Mouse (Mus musculus) hindbrain, postnatal 0 days (tissue): ENCODE measurements around the gene Ptpru. TPM values are rescaled to one million over a fixed set of nuclear protein-coding genes. Genes with fewer than 3 reads are reported as not detected.

Experiments
- ATAC-seq: fragments of 200-750 bp; cut with Nextera tagmentation; 2 replicates; pipeline ENCODE4 v1.8.0; 2017; ENCODE audit warnings: mild to moderate bottlenecking, moderate TSS enrichment, moderate library complexity
- DNase-seq: peaks from one replicate; pipeline ENCODE4 v3.0.0-alpha.2; 2015; ENCODE audit warnings: low spot score
- H3K27ac ChIP-seq: fragments of 300-500 bp; sonication (generic); 2 replicates; pipeline ENCODE4 v1.5.1; 2014; ENCODE audit warnings: mild to moderate bottlenecking
- H3K27me3 ChIP-seq: fragments of 300-500 bp; sonication (generic); 2 replicates; pipeline ENCODE4 v1.6.1; 2014; ENCODE audit warnings: low read length, mixed read lengths; ENCODE audit not compliant: insufficient read depth
- H3K36me3 ChIP-seq: fragments of 300-500 bp; sonication (generic); 2 replicates; pipeline ENCODE4 v1.6.1; 2014; ENCODE audit warnings: low read length, mixed read lengths; ENCODE audit not compliant: insufficient read depth
- H3K4me1 ChIP-seq: fragments of 300-500 bp; sonication (generic); 2 replicates; pipeline ENCODE4 v1.6.1; 2014; ENCODE audit warnings: antibody characterized with exemption, low read length, mixed read lengths; ENCODE audit not compliant: insufficient read depth
- H3K4me2 ChIP-seq: fragments of 300-500 bp; sonication (generic); 2 replicates; pipeline ENCODE4 v1.6.1; 2014; ENCODE audit warnings: low read depth, mild to moderate bottlenecking, low read length, moderate library complexity, mixed read lengths
- H3K4me3 ChIP-seq: fragments of 300-500 bp; sonication (generic); 2 replicates; pipeline ENCODE4 v1.5.1; 2014; ENCODE audit warnings: low read length
- H3K9ac ChIP-seq: fragments of 300-500 bp; sonication (generic); replicated peaks from 2 replicates; pipeline ENCODE4 v1.6.1; 2014; ENCODE audit warnings: mild to moderate bottlenecking, low read length, moderate library complexity, mixed read lengths
- H3K9me3 ChIP-seq: fragments of 300-500 bp; sonication (generic); 2 replicates; pipeline ENCODE4 v1.6.1; 2016; ENCODE audit warnings: low read length, mixed read lengths
- CTCF ChIP-seq: IDR thresholded peaks from 2 replicates; pipeline ENCODE4 v1.5.1; 2016; ENCODE audit warnings: antibody characterized with exemption, control low read depth, low read depth
- WGBS: fragments of 180-500 bp; shearing (Covaris S2); extraction: QIAGEN DNeasy Blood & Tissue Kit; methylation state at CpG from one replicate; pipeline ENCODE4 v1.1.7; 2014; 5-methylcytosine and 5-hydroxymethylcytosine counted together
- polyA plus RNA-seq: library from polyadenylated mRNA; unstranded; fragments of >200 nt; fragmentation: Nextera tagmentation; extraction: Ambion mirVana; gene quantifications from 2 replicates; pipeline ENCODE4 v1.2.1, GENCODE M21; 2015
- total RNA-seq: library from RNA; depleted of rRNA; stranded (reverse); fragments of >200 nt; gene quantifications from 2 replicates; pipeline ENCODE4 v1.2.3, GENCODE M21; 2014

The Ptpru gene
- total and polyA plus RNA-seq, 2 experiments from 2014 or later: 20.0 to 35.9 TPM

GRCm38 (mm10) chr4:131744685-131745043, 93.4 kb downstream of the Ptpru start:
- Histone ChIP-seq H3K4me1 (no peaks in the 10 kb centered on the region), H3K27ac (no peak overlapping the region), H3K9me3 (no peaks in the 10 kb centered on the region), H3K9ac (no peak overlapping the region), H3K4me3 (no peak overlapping the region), H3K4me2 (no peak overlapping the region), H3K27me3 (no peaks in the 10 kb centered on the region), H3K36me3 (no peaks in the 10 kb centered on the region)
- DNase-seq (no peak), ATAC-seq (no peak)
- no peak for TF ChIP-seq CTCF
- 92% methylated on average over 5 of the region's 5 CpGs for WGBS

GRCm38 (mm10) chr4:131743831-131744684, 94.0 kb downstream of the Ptpru start:
- no peaks in the 10 kb centered on the region for H3K9me3 ChIP-seq
- no peak overlapping the region for H3K27ac ChIP-seq
- H3K4me3 ChIP-seq: no peak overlapping the region
- no peaks in the 10 kb centered on the region for H3K4me1 ChIP-seq
- DNase-seq (no peak), ATAC-seq (no peak)
- H3K9ac ChIP-seq: no peak overlapping the region
- H3K36me3 ChIP-seq: no peaks in the 10 kb centered on the region
- TF ChIP-seq CTCF: no peak
- no peaks in the 10 kb centered on the region for H3K27me3 ChIP-seq
- H3K4me2 ChIP-seq: no peak overlapping the region
- 52% methylated on average over 5 of the region's 5 CpGs for WGBS

GRCm38 (mm10) chr4:131743031-131743430, 95.1 kb downstream of the Ptpru start:
- ATAC-seq: no peak
- no peaks in the 10 kb centered on the region for H3K9me3 ChIP-seq

GRCm38 (mm10) chr4:131740621-131741020, 97.5 kb downstream of the Ptpru start:
- DNase-seq (no peak), ATAC-seq (no peak)
- H3K27me3 ChIP-seq: no peaks in the 10 kb centered on the region
- no peaks in the 10 kb centered on the region for H3K9me3 ChIP-seq
- H3K27ac ChIP-seq: no peak overlapping the region
- WGBS: 82% methylated on average over 5 of the region's 5 CpGs
- no peak overlapping the region for H3K4me3 ChIP-seq
- H3K9ac ChIP-seq: no peak overlapping the region
- no peaks in the 10 kb centered on the region for H3K36me3 ChIP-seq
- H3K4me2 ChIP-seq: no peak overlapping the region
- no peak for TF ChIP-seq CTCF
- H3K4me1 ChIP-seq: no peaks in the 10 kb centered on the region

More at GRCm38 (mm10) chr4:131743031-131743430, 95.1 kb downstream of the Ptpru start:
- Histone ChIP-seq H3K27me3 (no peaks in the 10 kb centered on the region), H3K4me2 (no peak overlapping the region), H3K9ac (no peak overlapping the region), H3K4me3 (no peak overlapping the region), H3K36me3 (no peaks in the 10 kb centered on the region), H3K4me1 (no peaks in the 10 kb centered on the region), H3K27ac (no peak overlapping the region)
- TF ChIP-seq CTCF: no peak
- WGBS: 74% methylated on average over 13 of the region's 13 CpGs
- DNase-seq: no peak

- no peaks in the 10 kb centered on the region for H3K27me3 ChIP-seq
- DNase-seq (no peak), ATAC-seq (no peak)
Measured at GRCm38 (mm10) chr4:131728628-131729027, 109.5 kb downstream of the Ptpru start.

GRCm38 (mm10) chr4:131723415-131724080, 114.5 kb downstream of the Ptpru start:
- WGBS: 51% methylated on average over 11 of the region's 11 CpGs
- H3K4me3 ChIP-seq: no peak overlapping the region
- H3K4me1 ChIP-seq: no peaks in the 10 kb centered on the region
- DNase-seq (peak; percentile 77), ATAC-seq (peak; percentile 66)
- no peaks in the 10 kb centered on the region for H3K9me3 ChIP-seq
- no peak overlapping the region for H3K27ac ChIP-seq
- no peak overlapping the region for H3K4me2 ChIP-seq
- no peaks in the 10 kb centered on the region for H3K36me3 ChIP-seq
- H3K27me3 ChIP-seq: no peaks in the 10 kb centered on the region
- peak; percentile 75 for TF ChIP-seq CTCF
- no peak overlapping the region for H3K9ac ChIP-seq

More at GRCm38 (mm10) chr4:131728628-131729027, 109.5 kb downstream of the Ptpru start:
- no peak overlapping the region for H3K27ac ChIP-seq
- no peaks in the 10 kb centered on the region for H3K9me3 ChIP-seq
- no peaks in the 10 kb centered on the region for H3K4me1 ChIP-seq
- H3K9ac ChIP-seq: no peak overlapping the region
- H3K4me2 ChIP-seq: no peak overlapping the region
- whole genome bisulfite sequencing: 44% methylated on average over 7 of the region's 7 CpGs
- H3K36me3 ChIP-seq: no peaks in the 10 kb centered on the region
- TF ChIP-seq CTCF: no peak
- H3K4me3 ChIP-seq: no peak overlapping the region
